Mouse (Mus musculus) heart, embryonic 10.5 days (tissue): ENCODE measurements around the gene Gtf3c6. TPM values are rescaled to one million over a fixed set of nuclear protein-coding genes. Genes with fewer than 3 reads are reported as not detected.
"Not testable (repeated sequence)": the region's sequence is repeated elsewhere in the genome, so short reads cannot be mapped to it uniquely, and the experiment has no call there.

Experiments
- DNase-seq: peaks from one replicate; pipeline ENCODE4 v3.0.0-alpha.2; 2017; ENCODE audit warnings: low spot score
- H3K27ac ChIP-seq: fragments of 300-500 bp; sonication (generic); 2 replicates; pipeline ENCODE4 v1.5.1; 2016; ENCODE audit warnings: mild to moderate bottlenecking
- H3K27me3 ChIP-seq: fragments of 300-500 bp; sonication (generic); 2 replicates; pipeline ENCODE4 v1.6.1; 2016; ENCODE audit warnings: mild to moderate bottlenecking; ENCODE audit not compliant: poor library complexity, insufficient read depth, severe bottlenecking
- H3K36me3 ChIP-seq: fragments of 300-500 bp; sonication (generic); 2 replicates; pipeline ENCODE4 v1.6.1; 2016; ENCODE audit warnings: mild to moderate bottlenecking, moderate library complexity
- H3K4me1 ChIP-seq: fragments of 300-500 bp; sonication (generic); 2 replicates; pipeline ENCODE4 v1.6.1; 2016; ENCODE audit warnings: mild to moderate bottlenecking
- H3K4me3 ChIP-seq: fragments of 300-500 bp; sonication (generic); 2 replicates; pipeline ENCODE4 v1.5.1; 2016; ENCODE audit warnings: mild to moderate bottlenecking, moderate library complexity
- H3K9me3 ChIP-seq: fragments of 300-500 bp; sonication (generic); 2 replicates; pipeline ENCODE4 v1.6.1; 2016; ENCODE audit warnings: mild to moderate bottlenecking, moderate library complexity
- WGBS: fragments of 180-500 bp; shearing (Covaris S2); methylation state at CpG from one replicate; pipeline ENCODE4 v1.1.7; 2016; 5-methylcytosine and 5-hydroxymethylcytosine counted together
- polyA plus RNA-seq: library from polyadenylated mRNA; unstranded; fragments of >200 nt; fragmentation: Nextera tagmentation; extraction: Ambion mirVana; gene quantifications from 2 replicates; pipeline ENCODE4 v1.2.1, GENCODE M21; 2016

The Gtf3c6 gene
- 100 and 126 TPM in 2 replicates for polyA plus RNA-seq

DNA sequence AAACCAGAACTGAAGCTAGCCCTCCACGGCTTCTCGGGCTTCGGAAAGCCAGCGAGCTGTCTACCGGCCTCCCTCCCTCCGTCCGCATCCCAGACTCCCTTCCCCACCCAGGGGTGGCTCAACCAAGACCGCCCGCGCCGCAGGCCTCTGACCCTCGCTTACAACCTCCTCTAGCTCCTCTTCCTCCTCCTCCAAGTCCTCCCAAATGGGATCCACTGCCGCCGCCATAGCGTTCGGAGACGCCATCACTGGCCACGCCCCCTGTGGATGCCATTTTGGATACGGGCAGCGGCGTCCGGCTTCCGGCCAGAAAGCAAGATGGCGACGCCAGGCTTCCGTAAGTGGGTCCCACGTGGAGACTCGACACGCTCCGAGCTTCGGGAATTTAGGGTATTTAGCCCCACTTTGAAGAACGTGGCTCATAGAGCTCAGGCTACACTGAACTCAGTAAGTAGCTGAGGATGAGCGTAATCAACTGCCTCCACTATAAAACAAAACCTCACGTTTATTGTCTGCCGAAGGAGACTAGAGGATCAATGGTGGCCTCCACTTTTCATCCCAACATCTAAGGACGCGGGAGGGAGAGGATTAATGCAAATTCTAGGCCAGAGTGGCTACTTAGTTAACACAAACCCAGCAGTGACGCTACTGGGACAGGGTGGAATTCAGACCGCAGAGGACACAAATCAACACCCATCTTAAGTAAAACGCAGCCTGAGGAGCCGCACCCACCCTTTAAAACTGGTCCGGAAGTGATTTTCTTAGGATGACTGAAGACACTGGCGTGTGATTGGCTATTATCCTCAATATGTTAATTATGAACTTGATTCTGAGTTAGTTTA lies at the start of gene Gtf3c6:
Gene Gtf3c6 (minus strand): TSS at position 695 of the 842 bp plus-strand sequence.
- peak; percentile 98 for DNase-seq
- Histone ChIP-seq H3K4me1 (peaks cover 17% of the 10 kb centered on the region), H3K9me3 (no peaks in the 10 kb centered on the region), H3K27ac (peak within 1 kb of the TSS; percentile 98), H3K27me3 (no peaks in the 10 kb centered on the region), H3K36me3 (peaks cover 30% of the 10 kb centered on the region), H3K4me3 (peak within 1 kb of the TSS; percentile 83)
- under 1% methylated on average over 43 of the region's 43 CpGs for WGBS

DNA sequence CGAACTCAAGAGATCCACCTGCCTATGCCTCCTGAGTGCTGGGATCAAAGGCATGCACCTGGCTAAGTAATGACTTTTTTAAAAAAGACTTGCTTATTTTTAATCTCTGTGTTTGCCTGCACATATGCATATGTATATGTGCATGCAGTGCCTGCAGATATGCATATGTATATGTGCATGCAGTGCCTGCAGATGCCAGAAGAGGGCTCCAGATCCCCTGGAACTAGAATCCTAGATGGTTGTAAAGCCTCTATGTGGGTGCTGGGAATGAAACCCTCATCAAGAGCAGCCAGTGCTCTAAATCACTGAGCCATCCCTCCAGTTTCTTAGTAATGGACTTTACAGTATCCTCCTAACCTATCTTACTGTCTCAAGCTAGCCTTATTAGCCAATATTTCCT lies 48.1 kb upstream of the Gtf3c6 start:
- Histone ChIP-seq H3K36me3 (no peaks in the 10 kb centered on the region), H3K4me3 (no peak overlapping the region), H3K4me1 (peaks cover 4% of the 10 kb centered on the region; the same call in 1 of the 2 replicates), H3K9me3 (no peaks in the 10 kb centered on the region), H3K27me3 (no peaks in the 10 kb centered on the region), H3K27ac (no peak overlapping the region)
- WGBS, result 85% methylated on average over 1 of the region's 1 CpGs
- DNase-seq, result no peak

DNA sequence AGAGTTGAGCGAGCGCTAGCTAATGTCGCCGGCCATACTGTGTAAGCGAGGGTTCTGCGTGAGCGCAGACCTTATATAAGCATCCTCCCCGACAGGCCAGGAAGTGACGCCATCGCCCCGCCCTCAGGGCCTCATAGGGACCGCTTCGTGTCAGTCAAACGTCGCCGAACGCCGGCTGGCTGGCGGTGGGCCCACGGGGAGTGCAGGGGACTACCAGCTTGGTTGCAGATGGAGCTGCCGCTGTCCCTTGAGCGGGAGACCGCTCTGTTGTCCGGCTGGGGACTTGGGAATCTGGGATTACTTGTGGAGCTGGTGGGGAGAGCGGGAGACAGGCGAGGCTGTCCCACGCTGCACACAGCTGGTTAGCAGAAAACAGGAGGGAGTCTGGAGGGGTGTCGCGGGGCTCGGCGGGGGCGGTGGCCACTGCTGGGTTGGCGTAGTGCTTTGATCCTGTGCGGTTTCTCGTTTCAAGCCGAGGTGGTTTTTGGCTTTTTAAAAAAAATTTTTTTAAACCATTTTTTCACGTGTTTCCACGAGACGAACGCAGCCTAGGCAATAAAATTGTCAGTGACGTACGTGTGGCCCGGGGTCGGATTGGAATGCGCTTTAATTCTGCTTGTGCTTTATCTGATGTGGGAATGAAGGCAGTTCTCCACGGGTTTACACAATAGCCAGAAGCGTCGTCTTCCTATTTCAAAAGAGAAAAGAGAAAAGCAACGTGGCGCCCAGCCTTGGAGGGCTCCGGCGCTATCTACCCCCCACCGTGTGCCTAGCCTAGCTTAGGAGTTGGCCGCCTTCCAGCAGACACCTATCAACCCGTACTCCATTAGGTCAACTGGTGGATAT lies 44.5 kb upstream of the Gtf3c6 start, which contains the start of gene Amd1:
Gene Amd1 (minus strand): TSS at position 47 of the 846 bp plus-strand sequence.
- H3K4me3 ChIP-seq, result peak within 1 kb of the TSS; percentile 97
- under 1% methylated on average over 55 of the region's 55 CpGs for WGBS
- H3K4me1 ChIP-seq, result peaks cover 17% of the 10 kb centered on the region
- H3K36me3 ChIP-seq, result no peaks in the 10 kb centered on the region
- H3K27me3 ChIP-seq, result no peaks in the 10 kb centered on the region
- DNase-seq, result peak; percentile 99
- H3K9me3 ChIP-seq, result no peaks in the 10 kb centered on the region
- H3K27ac ChIP-seq, result peak within 1 kb of the TSS; percentile 99

DNA sequence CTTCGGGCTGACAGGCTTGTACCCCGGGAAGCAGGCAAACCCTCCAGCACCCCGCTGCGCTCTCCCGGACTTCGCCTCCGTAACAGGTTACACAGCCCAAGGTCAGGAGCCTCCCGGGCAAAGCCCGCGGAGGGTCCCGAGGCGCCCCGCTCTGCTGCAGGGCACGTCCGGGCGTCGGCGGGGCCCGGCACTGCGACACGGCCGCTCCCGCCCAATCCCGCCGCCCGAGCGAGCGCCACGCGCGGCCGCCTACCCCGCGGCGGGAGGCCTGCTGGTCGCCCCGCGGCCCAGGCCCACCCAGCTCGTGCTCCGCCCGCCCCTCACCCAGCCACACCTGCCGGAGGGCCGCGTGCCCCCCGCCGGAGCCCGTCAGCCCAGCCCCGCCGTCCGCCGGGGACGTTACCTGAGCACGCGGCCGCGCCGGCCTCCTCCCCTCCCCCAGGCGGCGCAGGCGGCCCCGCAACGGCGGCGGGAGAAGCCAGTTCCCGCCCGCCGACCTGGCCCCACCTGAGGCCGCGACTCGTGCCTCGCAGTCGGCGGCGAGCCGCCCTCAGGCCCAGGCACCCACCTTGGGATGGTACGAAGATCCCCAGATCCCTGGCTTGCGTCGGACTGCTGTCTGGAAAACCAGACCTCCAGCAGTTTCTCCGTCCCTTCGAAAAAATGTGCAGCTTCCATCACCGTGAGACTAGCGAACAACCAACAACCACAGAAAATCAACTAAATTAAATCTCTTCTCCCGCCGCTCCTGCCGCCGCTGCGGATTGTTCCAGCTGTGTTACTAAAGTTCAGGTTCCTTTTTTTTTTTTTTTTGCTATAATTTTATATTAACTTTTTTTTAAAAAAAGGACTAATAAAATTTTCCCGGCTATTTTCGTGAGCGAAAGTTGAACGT lies 43.5 kb upstream of the Gtf3c6 start:
- H3K27me3 ChIP-seq, H3K9me3 ChIP-seq, H3K36me3 ChIP-seq: not testable (repeated sequence)
- Histone ChIP-seq H3K4me3 (peak overlapping the region; percentile 97), H3K4me1 (peaks cover 17% of the 10 kb centered on the region), H3K27ac (peak overlapping the region; percentile 99)
- WGBS, result under 1% methylated on average over 81 of the region's 91 CpGs
- peak; percentile 83 for DNase-seq

DNA sequence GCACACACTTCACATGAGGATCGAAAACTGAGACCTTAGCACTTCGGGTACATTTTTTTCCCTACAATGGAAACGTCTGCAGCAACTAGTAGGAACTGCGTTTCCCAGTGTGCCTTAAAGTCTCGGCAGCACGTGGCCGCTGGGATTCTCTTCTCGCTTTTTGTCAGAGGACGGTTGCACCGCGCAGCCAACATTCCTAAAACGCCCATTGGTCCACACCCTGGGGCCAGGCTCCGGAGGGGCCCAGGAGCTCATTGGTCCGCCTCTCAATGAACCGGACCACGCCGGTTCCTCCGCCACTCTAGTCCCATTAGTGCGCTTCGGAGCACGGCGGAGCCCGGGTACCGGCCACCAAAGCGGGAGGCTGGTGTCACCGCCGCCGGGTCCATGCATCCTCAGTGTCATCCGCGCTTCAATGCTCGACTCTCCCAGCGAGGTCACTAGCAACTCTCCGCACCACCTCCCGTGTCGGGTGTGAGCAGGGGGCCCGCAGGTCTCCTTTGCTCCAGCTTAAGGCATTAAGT lies 42.8 kb upstream of the Gtf3c6 start:
- Histone ChIP-seq H3K27ac (peak overlapping the region; percentile 99), H3K9me3 (no peaks in the 10 kb centered on the region), H3K27me3 (no peaks in the 10 kb centered on the region), H3K36me3 (0 out of 2 replicates have a peak, but pooled peaks cover 2% of the 10 kb centered on the region), H3K4me1 (peaks cover 17% of the 10 kb centered on the region), H3K4me3 (peak overlapping the region; percentile 97)
- peak; percentile 96 for DNase-seq
- under 1% methylated on average over 36 of the region's 36 CpGs for WGBS

DNA sequence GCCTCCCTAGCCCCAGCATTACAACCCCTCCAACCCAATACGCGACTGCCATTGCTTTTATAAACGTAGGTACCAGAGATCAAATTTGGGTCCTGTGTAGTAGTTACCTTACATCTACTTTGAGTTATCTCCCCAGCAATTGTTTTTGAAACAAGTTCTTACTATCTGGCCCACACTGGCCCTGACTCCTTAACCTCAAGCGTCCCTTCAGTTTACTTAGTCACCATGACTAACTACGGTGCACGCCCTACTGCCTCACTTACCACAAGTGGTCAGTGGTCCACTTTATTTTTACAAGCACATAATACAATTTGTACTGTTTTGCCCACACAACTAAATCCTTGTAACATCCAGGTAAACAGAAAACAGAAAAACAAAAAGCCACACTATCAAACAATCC lies 34.7 kb upstream of the Gtf3c6 start:
- Histone ChIP-seq H3K27ac (no peak overlapping the region; the same call in 1 of the 2 replicates), H3K27me3 (no peaks in the 10 kb centered on the region), H3K4me3 (no peak overlapping the region), H3K4me1 (no peaks in the 10 kb centered on the region; the same call in 1 of the 2 replicates), H3K9me3 (no peaks in the 10 kb centered on the region), H3K36me3 (peaks cover 48% of the 10 kb centered on the region)
- WGBS, result 93% methylated on average over 6 of the region's 6 CpGs
- DNase-seq, result no peak

DNA sequence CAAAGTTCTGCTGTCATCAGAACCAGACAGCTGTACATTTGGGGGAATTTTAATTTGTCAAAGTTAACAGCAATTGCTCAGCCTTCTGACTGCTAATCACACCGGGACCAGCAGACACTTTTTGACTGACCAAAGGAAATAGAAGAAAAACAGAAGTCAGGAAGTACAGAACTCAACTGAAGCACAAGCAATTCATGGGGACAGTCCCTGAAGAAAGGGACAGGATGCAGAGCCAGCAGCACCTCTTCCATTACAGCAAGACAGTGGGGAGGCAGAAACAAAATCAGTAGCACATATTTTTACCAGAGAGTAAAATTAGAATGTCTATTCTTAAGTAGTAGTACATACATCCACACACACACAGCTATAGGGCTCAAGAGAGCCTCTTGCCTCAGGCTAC lies 28.9 kb upstream of the Gtf3c6 start:
- H3K27me3 ChIP-seq, result no peaks in the 10 kb centered on the region
- H3K27ac ChIP-seq, result no peak overlapping the region
- H3K9me3 ChIP-seq, result no peaks in the 10 kb centered on the region
- peaks cover 57% of the 10 kb centered on the region for H3K36me3 ChIP-seq
- no peak for DNase-seq
- H3K4me1 ChIP-seq, result no peaks in the 10 kb centered on the region
- WGBS, result 65% methylated on average over 1 of the region's 1 CpGs
- H3K4me3 ChIP-seq, result no peak overlapping the region

DNA sequence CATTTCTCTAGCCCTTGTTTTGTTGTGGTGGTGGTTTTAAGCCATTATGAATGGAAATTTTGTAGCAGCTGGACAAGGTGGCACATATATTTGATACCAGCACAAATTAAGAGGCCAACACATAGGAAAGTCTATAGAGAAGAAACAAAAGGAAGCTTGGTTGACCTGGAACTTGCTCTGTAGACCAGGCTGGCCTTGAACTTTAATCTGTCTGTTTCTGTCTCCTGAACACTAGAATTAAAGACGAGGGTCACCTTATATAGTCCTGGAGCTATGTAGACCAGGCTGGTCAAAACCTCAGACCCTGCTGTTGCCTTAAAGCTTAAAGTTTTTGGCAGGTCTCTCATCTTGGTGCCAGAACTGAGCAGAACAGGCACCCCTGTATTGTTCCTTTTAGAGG lies 27.7 kb upstream of the Gtf3c6 start:
- no peaks in the 10 kb centered on the region for H3K4me1 ChIP-seq
- peaks cover 46% of the 10 kb centered on the region for H3K36me3 ChIP-seq
- DNase-seq, result no peak
- no peak overlapping the region for H3K4me3 ChIP-seq
- no peaks in the 10 kb centered on the region for H3K27me3 ChIP-seq
- H3K9me3 ChIP-seq, result no peaks in the 10 kb centered on the region
- 86% methylated on average over 1 of the region's 1 CpGs for WGBS
- no peak overlapping the region for H3K27ac ChIP-seq

DNA sequence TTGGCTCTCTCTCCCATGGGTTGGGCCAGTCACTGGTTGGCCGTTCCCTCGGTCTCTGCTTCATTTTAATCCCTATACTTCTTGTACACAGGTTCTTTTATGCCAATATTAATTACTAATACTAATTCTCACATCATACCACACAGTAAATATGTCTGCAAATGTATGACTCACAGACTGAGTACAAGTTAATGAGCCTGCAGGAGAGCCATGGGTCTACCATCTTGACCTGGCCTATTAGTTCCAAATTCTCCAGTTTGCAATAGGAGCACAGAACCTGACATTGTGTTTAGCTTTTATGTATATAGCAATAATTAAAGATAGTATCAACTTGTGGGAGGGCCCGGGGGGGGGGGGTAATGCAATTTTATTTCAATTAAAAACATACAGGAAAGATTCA lies 27.1 kb upstream of the Gtf3c6 start:
- H3K4me3 ChIP-seq, result no peak overlapping the region
- peaks cover 44% of the 10 kb centered on the region for H3K36me3 ChIP-seq
- no peak for DNase-seq
- WGBS, result 87% methylated on average over 3 of the region's 3 CpGs
- no peaks in the 10 kb centered on the region for H3K27me3 ChIP-seq
- no peaks in the 10 kb centered on the region for H3K9me3 ChIP-seq
- H3K4me1 ChIP-seq, result no peaks in the 10 kb centered on the region
- no peak overlapping the region for H3K27ac ChIP-seq

DNA sequence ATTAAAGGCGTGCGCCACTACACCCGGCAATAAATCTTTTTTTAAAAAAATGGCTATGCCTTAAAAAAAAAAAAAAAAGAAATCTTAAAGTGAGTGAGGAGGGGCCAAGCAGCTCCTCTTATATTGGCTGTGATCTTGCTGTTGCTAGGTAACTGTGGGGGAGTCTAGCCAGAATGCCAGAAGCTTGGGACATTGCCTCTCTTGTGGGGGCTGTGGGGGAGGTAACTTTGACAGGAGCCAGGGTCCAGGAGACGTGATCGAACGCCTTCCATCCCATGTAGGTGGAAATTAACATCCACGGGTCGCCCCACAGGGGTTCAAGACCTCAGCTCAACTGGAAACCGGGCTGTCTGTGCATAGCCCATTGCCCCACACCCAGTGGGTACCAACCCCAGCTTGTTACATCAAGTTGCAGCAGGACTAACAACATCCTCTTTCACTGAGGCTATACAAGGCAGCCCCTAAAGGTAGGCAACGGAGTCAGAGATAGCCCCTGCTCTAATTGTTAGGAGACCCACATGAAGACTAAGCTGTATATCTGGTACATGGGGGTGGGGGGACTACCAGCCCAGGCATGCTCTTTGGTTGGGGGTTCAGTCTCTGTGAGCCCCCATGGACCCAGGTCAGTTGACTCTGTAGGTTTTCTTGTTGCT lies 26.4 kb upstream of the Gtf3c6 start:
- no peaks in the 10 kb centered on the region for H3K4me1 ChIP-seq
- H3K4me3 ChIP-seq, result no peak overlapping the region
- no peaks in the 10 kb centered on the region for H3K9me3 ChIP-seq
- H3K36me3 ChIP-seq, result peaks cover 37% of the 10 kb centered on the region
- DNase-seq, result no peak
- no peak overlapping the region for H3K27ac ChIP-seq
- 84% methylated on average over 10 of the region's 10 CpGs for WGBS
- H3K27me3 ChIP-seq, result no peaks in the 10 kb centered on the region

DNA sequence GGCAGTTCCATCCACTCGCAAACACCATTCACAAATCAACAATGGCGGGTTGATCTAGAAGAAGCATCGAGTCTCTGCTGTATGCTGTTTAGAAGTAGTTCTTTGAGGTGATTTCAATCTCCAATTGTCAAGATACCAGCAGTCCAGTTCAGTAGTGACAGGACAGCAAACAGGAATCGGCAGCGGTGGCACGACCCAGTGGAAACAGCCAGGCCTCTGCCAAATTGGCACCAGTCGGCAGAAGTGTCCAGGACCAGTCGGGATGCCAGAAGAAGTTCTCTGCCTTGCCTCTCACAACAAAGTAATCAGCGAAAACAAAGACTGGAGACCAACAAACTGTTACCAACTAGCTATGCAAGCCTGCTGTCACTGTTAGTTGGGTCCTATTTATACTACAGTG lies 25.7 kb upstream of the Gtf3c6 start:
- Histone ChIP-seq H3K4me1 (no peaks in the 10 kb centered on the region), H3K4me3 (no peak overlapping the region), H3K9me3 (no peaks in the 10 kb centered on the region), H3K36me3 (peaks cover 36% of the 10 kb centered on the region), H3K27ac (no peak overlapping the region), H3K27me3 (no peaks in the 10 kb centered on the region)
- no peak for DNase-seq
- 89% methylated on average over 9 of the region's 9 CpGs for WGBS

DNA sequence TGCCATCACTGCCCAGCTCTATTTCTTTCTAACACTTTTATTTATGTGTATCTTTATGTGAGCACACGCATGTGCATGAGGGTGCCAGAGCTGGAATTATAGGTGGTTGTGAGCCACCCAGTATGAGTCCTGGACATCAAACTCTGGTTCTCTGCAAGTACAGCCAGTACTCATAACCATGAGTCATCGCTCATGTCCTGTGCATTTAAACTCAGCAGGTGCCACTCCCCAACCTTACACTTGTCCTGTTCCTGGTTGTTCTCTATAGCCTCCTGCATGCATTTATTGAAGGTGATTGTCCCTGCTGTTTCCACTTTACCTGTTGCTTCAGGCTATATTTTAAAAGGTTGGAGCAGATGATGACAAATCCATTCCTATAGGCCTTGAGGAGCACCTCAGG lies 23.7 kb upstream of the Gtf3c6 start:
- Histone ChIP-seq H3K36me3 (peaks cover 29% of the 10 kb centered on the region), H3K27me3 (no peaks in the 10 kb centered on the region), H3K4me3 (no peak overlapping the region), H3K4me1 (no peaks in the 10 kb centered on the region), H3K9me3 (no peaks in the 10 kb centered on the region), H3K27ac (no peak overlapping the region)
- no peak for DNase-seq
- 91% methylated on average over 2 of the region's 2 CpGs for WGBS
